Comparison of ENCODE assay signal across 11 mouse cellular contexts in genomic region chr1:39636660-39637059, GRCm38 (mm10). TPM values are rescaled to one million over a fixed set of nuclear protein-coding genes. Genes with fewer than 3 reads are reported as not detected.
A peak's percentile ranks its signal among the peaks of the same experiment; 100 is the strongest.
DNase-seq lines count a peak whose midpoint lies in the region; ATAC-seq lines count a peak whose summit lies in the region.
"Had no signal": no experiment of that assay in that cellular context is flagged by ENCODE, and none has a peak within 500 bp of the region (broad histone marks: within the 10 kb centered on the region; RNA-seq: fewer than 3 reads in every experiment).

No protein-coding gene starts in this region.

- no peak overlapping the region; the same call in 1 of the 2 replicates for H3K9ac ChIP-seq in hindbrain, embryonic 11.5 days (ENCODE audit: low read depth, low read length)
- H3K9ac ChIP-seq in midbrain, embryonic 12.5 days (replicated peaks), result no peak overlapping the region

- 6% methylated on average over 5 of the region's 5 CpGs for WGBS in heart, embryonic 10.5 days
- WGBS in hindbrain, embryonic 11.5 days, result 5% methylated on average over 5 of the region's 5 CpGs
- WGBS in midbrain, embryonic 12.5 days, result 6% methylated on average over 5 of the region's 5 CpGs

- no peaks in the 10 kb centered on the region for H3K27me3 ChIP-seq in heart, embryonic 10.5 days (ENCODE audit: insufficient read depth, poor library complexity, severe bottlenecking)
- no peaks in the 10 kb centered on the region for H3K27me3 ChIP-seq in hindbrain, embryonic 11.5 days (ENCODE audit: control insufficient read depth, insufficient read depth, low read length)
- no peaks in the 10 kb centered on the region for H3K27me3 ChIP-seq in midbrain, embryonic 12.5 days
- H3K27me3 ChIP-seq: CH12.LX had no signal

- no peak overlapping the region for H3K4me2 ChIP-seq in hindbrain, embryonic 11.5 days (replicated peaks; ENCODE audit: low read depth, low read length)
- no peak overlapping the region for H3K4me2 ChIP-seq in midbrain, embryonic 12.5 days (replicated peaks)

- intact Hi-C loops in heart, postnatal 25 days (cut with DNase I), result no loop called here

- peaks cover 12% of the 10 kb centered on the region for H3K4me1 ChIP-seq in heart, embryonic 10.5 days
- H3K4me1 ChIP-seq in hindbrain, embryonic 11.5 days (replicated peaks; ENCODE audit: control insufficient read depth, insufficient read depth, low read length), result no peaks in the 10 kb centered on the region
- 0 out of 2 replicates have a peak, but pooled peaks cover 10% of the 10 kb centered on the region for H3K4me1 ChIP-seq in midbrain, embryonic 12.5 days

- no peaks in the 10 kb centered on the region for H3K36me3 ChIP-seq in heart, embryonic 10.5 days
- H3K36me3 ChIP-seq in hindbrain, embryonic 11.5 days (ENCODE audit: control insufficient read depth, insufficient read depth, low read length), result no peaks in the 10 kb centered on the region
- H3K36me3 ChIP-seq in midbrain, embryonic 12.5 days, result no peaks in the 10 kb centered on the region

- DNase-seq in heart, embryonic 10.5 days (ENCODE audit: low spot score), result no peak
- DNase-seq in heart, postnatal 25 days (ENCODE audit: low spot score), result no peak
- DNase-seq in R1 (ENCODE audit: low read depth, low spot score), result peak; percentile 25
- DNase-seq in hindbrain, embryonic 11.5 days (ENCODE audit: low spot score), result peak; percentile 27
- no peak for DNase-seq in right cerebral cortex, postnatal 36 days (ENCODE audit: low spot score in 2 of 2)
- no peak for DNase-seq in spleen, postnatal 14 days (ENCODE audit: low spot score in 2 of 2)
- no peak for DNase-seq in left cerebral cortex, adult 11 months (ENCODE audit: low spot score)
- DNase-seq: gastrocnemius, adult 2 months had no signal

- H3K9me3 ChIP-seq in heart, embryonic 10.5 days, result peaks cover under 1% of the 10 kb centered on the region; the same call in 1 of the 2 replicates
- H3K9me3 ChIP-seq in hindbrain, embryonic 11.5 days (ENCODE audit: control insufficient read depth, low read length), result no peaks in the 10 kb centered on the region
- no peaks in the 10 kb centered on the region for H3K9me3 ChIP-seq in midbrain, embryonic 12.5 days

- 0 out of 2 replicates have a peak overlapping the region, but pooled peaks have one; percentile 20 for H3K4me3 ChIP-seq in heart, embryonic 10.5 days
- H3K4me3 ChIP-seq in hindbrain, embryonic 11.5 days (ENCODE audit: low read depth, low read length), result no peak overlapping the region
- no peak overlapping the region for H3K4me3 ChIP-seq in midbrain, embryonic 12.5 days
- H3K4me3 ChIP-seq: gastrocnemius, adult 2 months; megakaryocyte, embryonic 14.5 days had no signal

- peak; percentile 47; the same call in 1 of the 2 replicates for ATAC-seq in hindbrain, embryonic 11.5 days (ENCODE audit: low FRiP score)
- peak; percentile 60; the same call in 1 of the 2 replicates for ATAC-seq in midbrain, embryonic 12.5 days (ENCODE audit: low FRiP score, low read depth)

- H3K27ac ChIP-seq in heart, embryonic 10.5 days, result no peak overlapping the region
- no peak overlapping the region for H3K27ac ChIP-seq in hindbrain, embryonic 11.5 days (ENCODE audit: low read depth, low read length)
- H3K27ac ChIP-seq in midbrain, embryonic 12.5 days (replicated peaks), result no peak overlapping the region
- H3K27ac ChIP-seq: gastrocnemius, adult 2 months had no signal

RNA-seq across cellular contexts. Expression of gene Creg2, which starts 14.6 kb away (rescaled TPM):
- 0.04 and 0.06 TPM in 2 replicates for polyA plus RNA-seq in heart, embryonic 10.5 days (2016; fragmentation: Nextera tagmentation; extraction: Ambion mirVana)
- not detected for total RNA-seq in heart, postnatal 25 days (2021)
- 0.80 and 0.96 TPM in 2 replicates for polyA plus RNA-seq in hindbrain, embryonic 11.5 days (2014; fragmentation: Nextera tagmentation; extraction: Ambion mirVana)
- 1.9 and 2.1 TPM in 2 replicates for polyA plus RNA-seq in midbrain, embryonic 12.5 days (2016; fragmentation: Nextera tagmentation; extraction: Ambion mirVana)
- total RNA-seq: CH12.LX had no signal

RNA-seq across cellular contexts. Expression of gene Rnf149, which starts 59.5 kb away (rescaled TPM):
- polyA plus RNA-seq in heart, embryonic 10.5 days (2016; fragmentation: Nextera tagmentation; extraction: Ambion mirVana), result 17.1 and 26.0 TPM in 2 replicates
- 1 to 10 TPM; 7.5 to 9.5 TPM for total RNA-seq in heart, postnatal 25 days (2021)
- 31.5 and 32.9 TPM in 2 replicates for polyA plus RNA-seq in hindbrain, embryonic 11.5 days (2014; fragmentation: Nextera tagmentation; extraction: Ambion mirVana)
- 28.2 and 30.7 TPM in 2 replicates for polyA plus RNA-seq in midbrain, embryonic 12.5 days (2016; fragmentation: Nextera tagmentation; extraction: Ambion mirVana)

Comparison
In these comparisons a context has a peak if more than half of its experiments do, and no peak if none do; other contexts are left out.
1. DNase-seq: peak in R1 (single experiment) and hindbrain, embryonic 11.5 days (single experiment); none in heart, embryonic 10.5 days (single experiment), heart, postnatal 25 days (single experiment), right cerebral cortex, postnatal 36 days (0 of 2), spleen, postnatal 14 days (0 of 2) and left cerebral cortex, adult 11 months (single experiment).